Mouse (Mus musculus) 3134 (cell line): ENCODE measurements around the gene Tpx2.

ENCODE experiments used
- DNase-seq: peaks from one replicate; pipeline ENCODE4 v3.0.0-alpha.2; 2011; ENCODE audit warnings: low spot score; ENCODE audit not compliant: insufficient read length; ENCODE audit errors: extremely low read depth

Tpx2 gene

GRCm38 (mm10) chr2:152859501-152859900, 11.7 kb downstream of the Tpx2 start:
- DNase-seq = no peak

DNA sequence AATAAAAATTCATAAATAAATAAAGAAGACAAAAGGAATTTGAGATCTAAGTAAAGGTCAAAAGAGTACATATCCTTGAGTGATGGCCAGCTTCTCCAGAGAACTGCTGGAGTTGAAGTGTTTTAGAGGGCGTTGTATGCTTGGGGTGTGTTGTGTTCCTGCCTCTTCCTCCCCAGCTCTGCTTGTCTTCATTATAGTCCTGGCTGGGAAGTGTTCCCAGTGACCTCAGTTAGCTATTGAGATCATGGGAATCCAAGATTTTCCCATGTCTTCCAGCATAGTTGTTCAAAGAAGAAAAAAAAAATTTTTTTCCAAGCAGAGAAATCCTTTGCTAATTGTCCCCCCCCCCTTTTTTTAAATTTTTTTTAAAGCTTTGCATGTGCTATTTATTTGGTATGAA, 14.1 kb downstream of the Tpx2 start:
- no peak for DNase-seq

GRCm38 (mm10) chr2:152862638-152863037, 14.9 kb downstream of the Tpx2 start:
- no peak for DNase-seq

DNA sequence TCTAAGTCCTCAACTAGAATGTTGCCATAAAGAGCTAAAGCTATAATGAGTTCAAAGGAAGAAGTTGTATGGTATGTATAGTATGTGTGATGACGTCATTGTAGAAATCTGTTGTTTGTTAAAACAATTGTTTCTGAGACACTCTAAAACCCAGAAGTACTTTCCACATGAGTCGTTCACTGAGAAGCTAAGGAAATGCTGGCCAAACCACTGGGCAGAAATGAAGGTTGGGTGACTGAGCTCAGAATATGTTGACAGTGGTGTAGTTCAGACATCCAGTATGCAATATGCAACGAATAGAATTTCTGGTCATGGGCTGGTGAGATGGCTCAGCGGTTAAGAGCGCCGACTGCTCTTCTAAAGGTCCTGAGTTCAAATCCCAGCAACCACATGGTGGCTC, 15.6 kb downstream of the Tpx2 start:
- DNase-seq = peak; percentile 50

DNA sequence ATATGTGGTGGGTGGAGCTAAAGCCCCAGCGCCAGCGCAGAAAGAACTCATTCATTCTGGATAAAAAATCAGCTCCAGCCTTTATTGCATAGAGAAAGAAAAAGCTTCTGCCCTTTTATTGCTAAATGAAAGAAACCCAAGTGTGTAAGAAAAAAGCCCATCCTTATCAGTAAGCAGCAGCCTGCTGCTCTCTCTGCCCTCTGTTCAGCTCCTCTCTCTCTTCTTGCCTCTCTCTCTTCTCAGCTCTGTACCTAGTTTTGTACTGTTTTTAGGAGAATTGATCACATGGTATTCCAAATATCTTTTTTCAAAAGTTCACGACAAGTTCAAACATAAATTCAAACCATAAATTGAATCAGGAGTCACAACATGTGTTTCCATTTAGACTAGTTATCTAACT, 30.5 kb downstream of the Tpx2 start:
- no peak for DNase-seq

GRCm38 (mm10) chr2:152880898-152881297, 33.1 kb downstream of the Tpx2 start:
- DNase-seq = no peak

- no peak for DNase-seq
Observed at GRCm38 (mm10) chr2:152884101-152884645, 36.4 kb downstream of the Tpx2 start.

DNA sequence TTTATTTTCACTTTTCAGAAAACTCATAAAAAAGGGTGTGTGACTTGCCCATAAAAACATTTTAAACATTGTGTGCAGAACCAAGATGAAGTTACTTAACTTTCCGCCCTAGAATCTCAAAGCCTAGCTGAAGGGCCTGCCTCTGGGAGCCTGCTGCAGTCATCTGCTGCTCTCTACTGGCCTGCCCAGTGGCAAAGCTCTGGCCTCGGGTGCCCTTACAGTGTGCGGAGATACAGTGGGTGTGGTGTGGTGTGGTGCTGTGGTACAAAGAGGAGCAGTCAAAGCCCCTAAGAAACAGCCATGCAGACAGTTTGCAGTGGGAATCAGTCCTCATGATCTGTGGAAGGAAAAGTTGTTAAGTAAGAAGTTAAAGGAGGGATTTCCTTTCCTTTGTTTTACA, 39.5 kb downstream of the Tpx2 start:
- no peak for DNase-seq

- no peak for DNase-seq
Observed at GRCm38 (mm10) chr2:152888774-152889173, 41.0 kb downstream of the Tpx2 start.

- no peak for DNase-seq
Observed at GRCm38 (mm10) chr2:152895834-152896233, 48.1 kb downstream of the Tpx2 start.

DNA sequence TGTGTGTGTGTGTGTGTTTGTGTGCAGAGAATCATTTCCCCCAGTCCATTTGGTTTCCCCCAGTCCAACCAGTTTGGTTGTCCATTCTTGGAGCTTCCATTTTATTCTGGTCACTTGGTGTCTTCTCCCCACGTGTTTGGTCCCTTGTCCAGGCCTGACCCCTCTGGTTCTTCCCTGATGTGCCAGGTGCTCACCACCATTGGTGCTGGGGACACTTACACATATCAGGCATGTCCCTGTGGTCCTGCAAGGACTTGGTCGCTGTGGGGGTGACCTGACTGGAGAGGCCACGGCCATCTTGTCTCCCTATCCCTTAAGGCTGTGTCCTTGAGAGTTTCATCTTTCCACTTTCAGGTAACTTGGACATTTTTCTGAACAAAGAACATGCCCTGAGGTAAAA, 49.2 kb downstream of the Tpx2 start:
- DNase-seq = no peak

- no peak for DNase-seq
Observed at GRCm38 (mm10) chr2:152899011-152899410, 51.2 kb downstream of the Tpx2 start.

GRCm38 (mm10) chr2:152901296-152901695, 53.5 kb downstream of the Tpx2 start:
- no peak for DNase-seq

DNA sequence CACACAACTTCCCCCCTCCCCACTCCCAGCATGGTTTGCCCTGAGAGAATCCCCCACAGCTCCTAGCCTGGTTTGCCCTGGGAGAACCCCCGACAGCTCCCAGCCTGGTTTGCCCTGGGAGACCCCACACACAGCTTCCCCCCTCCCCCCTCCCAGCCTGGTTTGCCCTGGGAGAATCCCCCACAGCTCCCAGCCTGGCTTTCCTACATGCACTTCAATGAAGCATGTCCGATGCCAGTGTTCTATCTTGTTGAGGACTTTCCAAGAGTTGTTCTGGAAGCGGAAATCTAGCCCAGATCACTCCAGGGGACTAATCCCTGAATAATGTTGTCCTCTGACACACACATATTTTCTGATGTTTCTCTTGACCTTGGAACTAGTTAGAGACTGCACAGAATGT, 54.9 kb downstream of the Tpx2 start:
- no peak for DNase-seq

DNA sequence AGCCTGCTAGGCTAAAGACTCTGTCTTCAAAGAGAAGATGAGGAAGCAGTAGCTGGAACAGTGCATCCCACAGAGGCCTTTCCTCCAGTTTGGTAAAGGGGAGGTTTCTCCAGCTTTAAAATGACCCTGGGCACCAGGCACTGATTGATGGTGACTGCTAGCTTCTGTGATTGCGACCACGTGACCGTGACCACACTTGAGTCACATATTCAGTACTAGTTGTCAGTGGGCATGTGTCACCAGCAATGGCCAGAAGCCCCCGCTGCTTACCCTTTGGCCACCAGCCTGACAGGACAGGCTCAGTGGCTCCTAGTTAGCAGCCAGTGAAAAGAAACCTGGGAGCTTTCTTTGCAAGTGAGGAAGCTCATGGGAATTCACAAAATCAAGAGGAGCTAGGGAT, 55.8 kb downstream of the Tpx2 start:
- peak; percentile 74 for DNase-seq

GRCm38 (mm10) chr2:152904127-152904643, 56.4 kb downstream of the Tpx2 start:
- peak; percentile 88 for DNase-seq

- peak; percentile 64 for DNase-seq
Observed at GRCm38 (mm10) chr2:152905036-152905829, 57.5 kb downstream of the Tpx2 start.

GRCm38 (mm10) chr2:152906274-152907037, 58.7 kb downstream of the Tpx2 start:
- no peak for DNase-seq

GRCm38 (mm10) chr2:152907114-152907943, 59.6 kb downstream of the Tpx2 start:
- DNase-seq = peak; percentile 39

- DNase-seq = no peak
Observed at GRCm38 (mm10) chr2:152909848-152910247, 62.1 kb downstream of the Tpx2 start.

- no peak for DNase-seq
Observed at GRCm38 (mm10) chr2:152911031-152911430, 63.3 kb downstream of the Tpx2 start, which contains the start of gene Mylk2. TSS of gene Mylk2 (plus strand) at chr2:152911352.
